Mouse (Mus musculus) heart, adult 2 months (tissue): ENCODE measurements at regions not wholly inside any gene's neighbourhood (a gene's known extent, or its start where the extent isn't known, plus 50 kb on each side); places are given as distances from the start of the nearest gene placed in this dataset.

Experiments used
- DNase-seq, 2 experiments: peaks; one replicate each; pipeline ENCODE4 v3.0.0; 2021
- H3K27ac ChIP-seq: fragments of 200-600 bp; 2 replicates; pipeline ENCODE4 v1.8.1; 2022
- H3K27me3 ChIP-seq: fragments of 200-500 bp; 2 replicates; pipeline ENCODE4 v1.6.1; 2012; ENCODE audit warnings: mild to moderate bottlenecking, low read length, inconsistent platforms, mixed read lengths; ENCODE audit not compliant: control insufficient read depth, insufficient read depth
- H3K36me3 ChIP-seq: fragments of 200-500 bp; 2 replicates; pipeline ENCODE4 v1.6.1; 2012; ENCODE audit warnings: low read length, inconsistent platforms; ENCODE audit not compliant: control insufficient read depth, insufficient read depth
- H3K4me1 ChIP-seq: fragments of 200-500 bp; 2 replicates; pipeline ENCODE4 v1.6.1; 2011; ENCODE audit warnings: low read length; ENCODE audit not compliant: control insufficient read depth, insufficient read depth
- H3K4me3 ChIP-seq: fragments of 200-600 bp; 2 replicates; pipeline ENCODE4 v1.8.1; 2022
- H3K79me2 ChIP-seq: fragments of 200-500 bp; replicated peaks from 2 replicates; pipeline ENCODE4 v1.6.1; 2012; ENCODE audit warnings: mild to moderate bottlenecking, inconsistent platforms, low read length, moderate library complexity, mixed read lengths; ENCODE audit not compliant: control insufficient read depth, insufficient read depth
- H3K9ac ChIP-seq: fragments of 200-500 bp; 2 replicates; pipeline ENCODE4 v1.6.1; 2012; ENCODE audit warnings: low read depth, mild to moderate bottlenecking, control low read depth, inconsistent platforms, low read length, mixed read lengths
- CTCF ChIP-seq: fragments of 200-600 bp; IDR thresholded peaks from 2 replicates; pipeline ENCODE4 v1.8.1; 2022; ENCODE audit warnings: antibody characterized with exemption, mild to moderate bottlenecking, moderate library complexity
- EP300 ChIP-seq: fragments of 200-500 bp; IDR thresholded peaks from 2 replicates; pipeline ENCODE4 v1.6.1; 2011; ENCODE audit warnings: low read depth, low read length, control low read depth; ENCODE audit not compliant: insufficient read depth
- POLR2A ChIP-seq: fragments of 200-500 bp; IDR thresholded peaks from 2 replicates; pipeline ENCODE4 v1.6.1; 2011; ENCODE audit warnings: mild to moderate bottlenecking, low read depth, low read length, control low read depth; ENCODE audit not compliant: insufficient read depth
- WGBS: fragments of 180-500 bp; shearing (Covaris S2); methylation state at CpG from one replicate; pipeline ENCODE4 v1.1.7; 2018; 5-methylcytosine and 5-hydroxymethylcytosine counted together
- intact Hi-C: fragments of 180-260 bp; cut with DNase I; formaldehyde crosslinking; loops from one replicate; pipeline ENCODE4 v1.15.1; 2025

- Histone ChIP-seq H3K4me3 (no peak overlapping the region), H3K79me2 (no peaks in the 10 kb centered on the region), H3K36me3 (no peaks in the 10 kb centered on the region), H3K9ac (no peak overlapping the region), H3K27me3 (no peaks in the 10 kb centered on the region), H3K4me1 (no peaks in the 10 kb centered on the region), H3K27ac (no peak overlapping the region)
- 70% methylated on average over 2 of the region's 2 CpGs for WGBS
- intact Hi-C loops: no loop called here
- no peak for TF ChIP-seq POLR2A
- no peak for TF ChIP-seq CTCF
- no peak for TF ChIP-seq EP300
- no peak for DNase-seq
Observed at GRCm38 (mm10) chr8:18536059-18536458, 442.0 kb downstream of the Defb40 start.

- no peak for TF ChIP-seq CTCF
- no peak for TF ChIP-seq EP300
- no peak for TF ChIP-seq POLR2A
- WGBS: 79% methylated on average over 6 of the region's 6 CpGs
- no peak for DNase-seq
- no peaks in the 10 kb centered on the region for H3K79me2 ChIP-seq
- no peak overlapping the region for H3K4me3 ChIP-seq
- no peaks in the 10 kb centered on the region for H3K27me3 ChIP-seq
- intact Hi-C loops: no loop called here
- no peaks in the 10 kb centered on the region for H3K4me1 ChIP-seq
- H3K36me3 ChIP-seq: no peaks in the 10 kb centered on the region
- no peak overlapping the region for H3K9ac ChIP-seq
- H3K27ac ChIP-seq: no peak overlapping the region
Observed at GRCm38 (mm10) chr8:18528120-18528519, 449.9 kb downstream of the Defb40 start.

- intact Hi-C loops: no loop called here
- no peak overlapping the region for H3K4me3 ChIP-seq
- H3K27me3 ChIP-seq: 0 out of 2 replicates have a peak, but pooled peaks cover 1% of the 10 kb centered on the region
- no peak overlapping the region for H3K27ac ChIP-seq
- H3K36me3 ChIP-seq: no peaks in the 10 kb centered on the region
- no peaks in the 10 kb centered on the region for H3K4me1 ChIP-seq
- no peak for DNase-seq
- TF ChIP-seq CTCF (peak; percentile 44), EP300 (no peak)
- WGBS: 56% methylated on average over 2 of the region's 2 CpGs
- no peak overlapping the region for H3K9ac ChIP-seq
- no peaks in the 10 kb centered on the region for H3K79me2 ChIP-seq
Observed at GRCm38 (mm10) chr8:18512409-18512808, 465.6 kb downstream of the Defb40 start.

GRCm38 (mm10) chr8:18506158-18507022 lies 471.7 kb downstream of the Defb40 start:
- Histone ChIP-seq H3K79me2 (no peaks in the 10 kb centered on the region), H3K4me3 (no peak overlapping the region), H3K9ac (no peak overlapping the region), H3K36me3 (no peaks in the 10 kb centered on the region), H3K27me3 (no peaks in the 10 kb centered on the region), H3K4me1 (no peaks in the 10 kb centered on the region; the same call in 1 of the 2 replicates), H3K27ac (no peak overlapping the region)
- intact Hi-C loops: no loop called here
- DNase-seq: no peak
- WGBS: 50% methylated on average over 13 of the region's 13 CpGs
- no peak for TF ChIP-seq EP300
- no peak for TF ChIP-seq CTCF
- TF ChIP-seq POLR2A: no peak

GRCm38 (mm10) chr8:18490620-18491019 lies 487.4 kb downstream of the Defb40 start:
- WGBS: 76% methylated on average over 5 of the region's 5 CpGs
- intact Hi-C loops: no loop called here

GRCm38 (mm10) chr8:18480081-18480480 lies 498.0 kb downstream of the Defb40 start:
- H3K27ac ChIP-seq: no peak overlapping the region
- H3K27me3 ChIP-seq: no peaks in the 10 kb centered on the region
- H3K9ac ChIP-seq: no peak overlapping the region
- no peaks in the 10 kb centered on the region for H3K79me2 ChIP-seq
- 81% methylated on average over 3 of the region's 3 CpGs for WGBS
- intact Hi-C loops: no loop called here
- H3K4me1 ChIP-seq: no peaks in the 10 kb centered on the region
- DNase-seq: no peak
- no peak overlapping the region for H3K4me3 ChIP-seq
- TF ChIP-seq EP300 (no peak), CTCF (no peak), POLR2A (no peak)
- no peaks in the 10 kb centered on the region for H3K36me3 ChIP-seq

More at GRCm38 (mm10) chr8:18490620-18491019, 487.4 kb downstream of the Defb40 start:
- Histone ChIP-seq H3K4me1 (no peaks in the 10 kb centered on the region), H3K36me3 (no peaks in the 10 kb centered on the region), H3K9ac (no peak overlapping the region), H3K27me3 (no peaks in the 10 kb centered on the region), H3K27ac (no peak overlapping the region), H3K79me2 (no peaks in the 10 kb centered on the region), H3K4me3 (no peak overlapping the region)
- DNase-seq: no peak
- TF ChIP-seq POLR2A (no peak), EP300 (no peak), CTCF (no peak)
